Mouse (Mus musculus) embryonic facial prominence, embryonic 15.5 days (tissue): ENCODE data around the gene Bbc3. TPM values are rescaled to one million over a fixed set of nuclear protein-coding genes. Genes with fewer than 3 reads are reported as not detected.
"Not testable (repeated sequence)": the region's sequence is repeated elsewhere in the genome, so short reads cannot be mapped to it uniquely, and the experiment has no call there.

ENCODE experiments used
- ATAC-seq: fragments of 200-750 bp; cut with Nextera tagmentation; 2 replicates; pipeline ENCODE4 v1.8.0; 2017; ENCODE audit warnings: low read depth, moderate TSS enrichment; ENCODE audit not compliant: insufficient number of reproducible peaks, low FRiP score, low TSS enrichment
- H3K27ac ChIP-seq: fragments of 300-500 bp; sonication (generic); replicated peaks from 2 replicates; pipeline ENCODE4 v1.5.1; 2015; ENCODE audit warnings: mild to moderate bottlenecking, inconsistent platforms
- H3K27me3 ChIP-seq: fragments of 300-500 bp; sonication (generic); 2 replicates; pipeline ENCODE4 v1.6.1; 2015; ENCODE audit warnings: inconsistent platforms
- H3K36me3 ChIP-seq: fragments of 300-500 bp; sonication (generic); 2 replicates; pipeline ENCODE4 v1.6.1; 2015; ENCODE audit warnings: mild to moderate bottlenecking, inconsistent platforms
- H3K4me1 ChIP-seq: fragments of 300-500 bp; sonication (generic); 2 replicates; pipeline ENCODE4 v1.6.1; 2015; ENCODE audit warnings: inconsistent platforms
- H3K4me2 ChIP-seq: fragments of 300-500 bp; sonication (generic); replicated peaks from 2 replicates; pipeline ENCODE4 v1.6.1; 2015; ENCODE audit warnings: mild to moderate bottlenecking, inconsistent platforms
- H3K4me3 ChIP-seq: fragments of 300-500 bp; sonication (generic); replicated peaks from 2 replicates; pipeline ENCODE4 v1.5.1; 2015; ENCODE audit warnings: mild to moderate bottlenecking, inconsistent platforms
- H3K9ac ChIP-seq: fragments of 300-500 bp; sonication (generic); 2 replicates; pipeline ENCODE4 v1.6.1; 2015; ENCODE audit warnings: inconsistent platforms
- H3K9me3 ChIP-seq: fragments of 300-500 bp; sonication (generic); replicated peaks from 2 replicates; pipeline ENCODE4 v1.6.1; 2016; ENCODE audit warnings: inconsistent platforms
- WGBS: fragments of 180-500 bp; shearing (Covaris S2); methylation state at CpG from one replicate; pipeline ENCODE4 v1.1.7; 2015; 5-methylcytosine and 5-hydroxymethylcytosine counted together
- polyA plus RNA-seq: library from polyadenylated mRNA; unstranded; fragments of >200 nt; fragmentation: Nextera tagmentation; extraction: Ambion mirVana; gene quantifications from 2 replicates; pipeline ENCODE4 v1.2.1, GENCODE M21; 2015

The Bbc3 gene
- polyA plus RNA-seq, 1 experiment from 2014 or later, result 7.5 TPM

DNA sequence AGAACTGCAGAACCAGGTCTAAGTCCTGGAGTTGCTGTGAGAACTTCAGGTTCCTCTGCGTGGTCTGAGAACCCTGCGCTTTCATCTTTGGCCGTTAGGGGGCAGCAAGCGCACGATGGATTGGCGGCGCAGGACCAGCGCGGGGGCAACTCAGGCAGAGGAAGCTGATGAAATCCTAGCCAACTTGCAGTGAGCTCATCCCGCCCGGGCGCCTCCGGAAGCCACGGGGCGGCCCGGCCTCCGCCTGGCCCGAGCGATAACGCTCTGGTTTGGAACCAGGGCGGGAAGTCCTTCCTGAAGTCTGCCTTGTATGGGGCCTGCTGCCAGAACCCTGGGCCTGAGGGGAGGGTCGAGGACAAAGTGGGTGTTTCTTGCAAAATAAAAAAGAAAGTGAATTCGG is 13.4 kb upstream of the Bbc3 start:
- peak overlapping the region; percentile 51 for H3K9ac ChIP-seq
- ATAC-seq, result peak; percentile 87
- peak overlapping the region; percentile 58 for H3K4me3 ChIP-seq
- no peaks in the 10 kb centered on the region for H3K9me3 ChIP-seq
- peak overlapping the region; percentile 95 for H3K27ac ChIP-seq
- H3K4me1 ChIP-seq, result peaks cover 41% of the 10 kb centered on the region
- H3K36me3 ChIP-seq, result no peaks in the 10 kb centered on the region
- H3K4me2 ChIP-seq, result peak overlapping the region; percentile 91
- no peaks in the 10 kb centered on the region for H3K27me3 ChIP-seq
- WGBS, result under 1% methylated on average over 23 of the region's 23 CpGs

DNA sequence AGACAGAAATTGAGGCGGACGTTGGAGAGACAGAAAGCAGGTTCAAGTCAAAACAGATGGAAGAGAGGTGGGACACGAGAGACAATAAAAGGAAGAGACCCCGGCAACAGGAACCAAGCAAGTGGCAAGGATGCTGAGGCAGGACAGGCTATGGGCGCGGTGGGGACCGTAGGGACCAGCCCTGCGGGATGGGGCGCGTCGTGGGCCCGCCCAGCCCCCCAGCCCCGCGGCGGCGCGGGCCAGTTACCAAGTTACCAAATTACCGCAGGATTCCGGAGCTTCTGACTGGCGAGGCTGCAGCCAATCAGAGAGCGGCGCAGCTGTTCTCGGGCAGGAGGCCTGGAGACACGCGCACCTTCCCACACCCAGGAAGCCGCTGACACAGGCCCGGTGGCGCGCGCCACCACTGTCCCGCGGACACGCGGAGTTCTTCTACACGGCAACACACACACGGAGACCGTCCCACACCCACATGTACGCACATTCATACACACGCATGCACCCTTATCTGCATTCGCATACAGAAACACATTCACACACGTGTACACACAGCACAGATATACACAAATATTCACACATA is 12.8 kb upstream of the Bbc3 start:
- ATAC-seq, result peak; percentile 55
- Histone ChIP-seq H3K27me3 (no peaks in the 10 kb centered on the region), H3K36me3 (no peaks in the 10 kb centered on the region), H3K9me3 (no peaks in the 10 kb centered on the region), H3K4me3 (peak overlapping the region; percentile 58), H3K27ac (peak overlapping the region; percentile 95), H3K4me1 (peaks cover 45% of the 10 kb centered on the region), H3K4me2 (peak overlapping the region; percentile 91), H3K9ac (peak overlapping the region; percentile 51)
- WGBS, result 1% methylated on average over 41 of the region's 41 CpGs

DNA sequence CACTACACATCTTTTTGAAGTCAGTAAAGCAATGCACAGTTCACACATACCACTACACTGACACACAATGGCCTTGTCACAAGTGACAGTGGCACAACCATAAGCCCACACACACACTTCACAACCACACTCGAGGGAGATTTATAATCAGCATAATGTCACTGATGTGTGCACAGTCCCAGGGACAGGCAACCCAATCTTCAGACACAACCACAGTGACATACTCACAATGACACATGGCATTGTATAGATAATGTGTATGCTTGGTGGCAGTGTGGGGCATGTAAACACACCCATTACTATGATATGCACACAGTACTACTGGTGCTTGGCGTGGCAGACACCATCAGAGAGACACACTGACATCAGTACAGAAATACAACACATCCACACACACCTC is 12.0 kb upstream of the Bbc3 start:
- no peaks in the 10 kb centered on the region for H3K9me3 ChIP-seq
- H3K4me1 ChIP-seq, result peaks cover 45% of the 10 kb centered on the region
- WGBS, result 36% methylated on average over 2 of the region's 2 CpGs
- peak overlapping the region; percentile 71; the same call in 1 of the 2 replicates for H3K4me2 ChIP-seq
- no peaks in the 10 kb centered on the region for H3K27me3 ChIP-seq
- peak overlapping the region; percentile 71 for H3K27ac ChIP-seq
- no peak for ATAC-seq
- H3K36me3 ChIP-seq, result no peaks in the 10 kb centered on the region
- no peak overlapping the region for H3K9ac ChIP-seq
- H3K4me3 ChIP-seq, result no peak overlapping the region

DNA sequence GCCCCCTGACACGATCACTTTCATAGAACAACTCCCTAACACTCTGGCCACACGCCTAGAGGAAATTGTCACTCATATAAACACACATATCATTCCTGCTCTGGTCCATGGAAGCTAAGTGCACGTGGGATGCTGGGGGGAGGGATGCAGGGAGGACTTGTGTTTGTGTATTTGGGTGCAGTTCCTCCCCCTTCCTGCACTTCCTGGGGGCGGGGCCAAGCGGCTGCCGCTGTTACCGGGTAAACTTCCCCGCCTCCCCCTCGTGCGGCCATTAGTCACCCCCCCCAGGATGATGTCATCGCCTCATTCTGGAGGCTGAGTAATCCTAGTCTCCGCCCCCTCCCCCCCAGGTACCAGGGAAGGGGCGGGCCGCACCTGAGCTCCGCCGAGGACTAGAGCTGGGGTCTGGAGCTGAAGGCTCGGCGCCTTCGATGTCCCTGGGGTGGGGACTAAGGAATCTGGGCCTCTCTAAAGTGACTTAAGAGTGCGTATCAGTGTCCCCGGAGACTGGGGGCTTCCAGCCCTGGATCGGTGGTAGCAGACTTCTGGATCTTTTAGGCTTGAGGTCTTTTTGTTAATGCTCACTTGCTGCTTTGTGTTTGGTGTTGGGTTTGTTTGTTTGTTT is 11.3 kb upstream of the Bbc3 start:
- ATAC-seq, result 0 out of 2 replicates have a peak, but pooled peaks have one; percentile 4
- peaks cover 45% of the 10 kb centered on the region for H3K4me1 ChIP-seq
- peak overlapping the region; percentile 71 for H3K27ac ChIP-seq
- peak overlapping the region; percentile 15; the same call in 1 of the 2 replicates for H3K9ac ChIP-seq
- no peaks in the 10 kb centered on the region for H3K27me3 ChIP-seq
- under 1% methylated on average over 22 of the region's 22 CpGs for WGBS
- H3K4me3 ChIP-seq, result peak overlapping the region; percentile 36
- H3K9me3 ChIP-seq, result no peaks in the 10 kb centered on the region
- no peaks in the 10 kb centered on the region for H3K36me3 ChIP-seq
- H3K4me2 ChIP-seq, result peak overlapping the region; percentile 71

DNA sequence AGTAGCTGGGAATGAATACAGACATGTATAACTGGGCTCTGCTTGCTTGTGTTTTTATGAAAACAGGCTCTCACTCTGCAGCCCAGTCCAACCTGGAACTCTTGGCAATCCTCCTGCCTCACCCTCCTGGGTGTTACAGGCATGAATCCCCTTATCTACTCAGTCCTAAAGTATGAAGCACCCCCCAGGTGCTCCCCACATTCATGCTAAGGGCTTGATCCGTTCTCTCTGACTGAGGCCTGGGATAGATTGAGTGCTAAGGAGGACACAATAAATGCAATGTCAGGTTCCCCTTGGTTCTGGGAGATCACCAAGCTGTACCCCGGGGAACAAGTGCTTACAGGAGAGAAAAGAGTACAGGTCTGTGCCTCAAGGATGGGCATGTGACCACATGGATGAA is 10.6 kb upstream of the Bbc3 start:
- 61% methylated on average over 2 of the region's 2 CpGs for WGBS
- Histone ChIP-seq H3K9me3 (no peaks in the 10 kb centered on the region), H3K4me1 (peaks cover 45% of the 10 kb centered on the region), H3K4me2 (no peak overlapping the region), H3K36me3 (no peaks in the 10 kb centered on the region), H3K9ac (no peak overlapping the region), H3K4me3 (no peak overlapping the region), H3K27me3 (no peaks in the 10 kb centered on the region), H3K27ac (no peak overlapping the region)
- no peak for ATAC-seq

DNA sequence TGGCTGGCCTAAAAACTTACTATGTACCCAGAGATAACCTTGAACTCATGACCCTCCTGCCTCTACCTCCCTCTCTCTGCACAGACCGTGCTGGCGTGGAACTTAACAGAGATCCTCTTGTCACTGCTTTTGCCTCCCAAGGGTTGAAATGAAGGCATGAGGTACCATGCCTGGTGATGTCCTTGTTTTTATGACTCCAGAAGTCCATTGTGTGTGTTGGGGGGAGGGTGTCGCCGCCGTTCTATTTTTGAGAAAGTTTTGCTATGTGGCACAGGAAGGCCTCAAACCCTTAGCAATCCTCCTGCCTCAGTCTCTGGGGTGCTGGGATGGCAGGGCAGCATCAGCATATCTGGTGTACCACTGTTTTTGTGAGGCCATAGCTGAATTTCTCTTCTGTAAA is 9.3 kb upstream of the Bbc3 start:
- H3K9ac ChIP-seq, result no peak overlapping the region

DNA sequence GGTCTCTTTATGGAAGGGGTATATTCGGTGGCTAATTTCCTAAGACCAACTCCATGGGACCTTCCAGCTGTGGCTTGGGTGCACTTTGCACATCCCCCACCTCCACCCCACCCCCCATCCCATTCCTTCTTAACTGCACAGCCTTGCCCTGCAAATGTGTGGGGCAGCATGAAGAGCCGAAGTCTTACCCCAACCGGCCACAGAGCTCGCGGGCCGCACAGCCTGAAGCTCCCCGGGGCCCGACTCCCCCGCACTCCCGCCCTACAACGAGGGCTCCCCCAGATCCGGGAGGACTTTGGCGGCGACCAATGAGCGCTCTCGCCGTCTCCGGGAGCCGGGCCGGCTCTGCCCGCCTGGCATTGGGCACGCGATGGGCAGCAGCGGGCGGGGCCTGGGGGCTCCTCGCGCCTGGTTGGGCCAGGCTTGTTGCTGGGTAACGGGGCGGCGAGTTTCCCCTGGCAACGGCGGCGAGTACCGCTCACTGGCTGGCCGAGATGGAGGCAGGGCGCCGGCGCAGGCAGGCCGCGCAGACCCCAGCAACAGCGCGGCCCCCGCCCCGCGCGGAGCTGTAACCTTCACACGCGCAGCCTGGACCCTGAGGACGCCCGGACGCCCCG is 8.7 kb upstream of the Bbc3 start:
- under 1% methylated on average over 46 of the region's 52 CpGs for WGBS
- Histone ChIP-seq H3K36me3 (no peaks in the 10 kb centered on the region), H3K9me3 (no peaks in the 10 kb centered on the region), H3K27me3 (no peaks in the 10 kb centered on the region), H3K4me3 (peak overlapping the region; percentile 47), H3K4me1 (peaks cover 43% of the 10 kb centered on the region), H3K27ac (peak overlapping the region; percentile 39; the same call in 1 of the 2 replicates), H3K9ac (peak overlapping the region; percentile 42; the same call in 1 of the 2 replicates), H3K4me2 (peak overlapping the region; percentile 89)
- peak; percentile 86 for ATAC-seq

More for the DNA sequence above, 9.3 kb upstream of the Bbc3 start:
- Histone ChIP-seq H3K4me1 (peaks cover 45% of the 10 kb centered on the region), H3K4me3 (peak overlapping the region; percentile 47; the same call in 1 of the 2 replicates), H3K27me3 (no peaks in the 10 kb centered on the region), H3K4me2 (peak overlapping the region; percentile 89), H3K36me3 (no peaks in the 10 kb centered on the region), H3K9me3 (no peaks in the 10 kb centered on the region), H3K27ac (no peak overlapping the region)
- WGBS, result 79% methylated on average over 5 of the region's 5 CpGs
- ATAC-seq, result no peak

DNA sequence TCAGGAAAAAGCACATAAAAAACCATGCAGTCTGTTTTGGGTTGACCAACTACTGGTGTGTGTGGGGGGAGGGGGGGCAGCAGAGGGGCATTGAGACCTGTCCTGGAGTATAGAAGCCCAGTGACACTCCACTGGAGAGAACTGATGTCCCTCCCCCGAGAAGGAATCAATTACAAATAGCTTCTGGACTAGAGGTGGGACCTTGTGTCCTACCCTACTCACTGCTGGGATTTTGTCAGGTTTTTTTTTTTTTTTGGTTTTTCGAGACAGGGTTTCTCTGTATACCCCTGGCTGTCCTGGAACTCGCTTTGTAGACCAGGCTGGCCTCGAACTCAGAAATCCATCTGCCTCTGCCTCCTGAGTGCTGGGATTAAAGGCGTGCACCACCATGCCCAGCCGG is 1.1 kb upstream of the Bbc3 start:
- H3K9me3 ChIP-seq, ATAC-seq, H3K36me3 ChIP-seq, H3K4me3 ChIP-seq, H3K9ac ChIP-seq, H3K4me2 ChIP-seq, H3K27ac ChIP-seq, H3K27me3 ChIP-seq: not testable (repeated sequence)
- 71% methylated on average over 6 of the region's 6 CpGs for WGBS
- H3K4me1 ChIP-seq, result peaks cover 38% of the 10 kb centered on the region

DNA sequence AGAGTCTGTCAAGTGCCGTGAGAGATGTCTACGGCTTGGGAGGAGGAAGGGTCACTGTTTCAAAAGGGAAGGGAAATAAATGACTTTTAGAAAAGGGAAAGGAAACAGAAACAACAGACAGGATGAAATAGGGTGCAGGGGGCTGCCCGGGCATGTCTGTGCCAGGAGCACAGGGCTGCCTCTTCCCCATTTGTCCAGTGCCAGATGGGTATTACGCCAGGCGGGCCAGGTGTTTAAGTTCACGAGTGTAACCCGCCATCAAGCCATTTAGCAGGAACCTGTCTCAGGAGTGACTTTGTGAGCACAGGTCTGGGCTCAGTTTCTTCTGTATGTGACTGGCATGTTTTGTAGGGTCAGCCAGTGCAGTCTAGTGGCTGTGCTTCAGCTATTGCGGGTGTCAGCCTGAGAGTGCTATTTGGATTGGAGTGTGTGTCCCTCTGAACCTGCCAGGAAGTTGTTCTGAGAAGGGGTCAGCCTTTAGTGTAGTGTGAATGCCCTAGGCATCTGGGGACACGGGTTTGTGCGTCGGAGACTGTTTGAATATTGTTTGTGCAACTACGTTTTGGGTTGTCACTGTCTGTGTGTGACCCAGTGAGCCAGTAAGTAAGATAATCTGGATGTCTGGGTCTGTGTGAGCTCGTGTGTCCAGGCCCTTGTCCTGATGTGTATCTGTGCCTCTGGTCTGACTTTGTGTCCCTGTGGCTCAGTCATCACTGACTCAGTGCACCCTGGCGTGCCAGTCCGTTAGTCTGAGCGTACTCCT is 543 bp downstream of the Bbc3 start:
- Histone ChIP-seq H3K4me1 (peaks cover 54% of the 10 kb centered on the region), H3K27ac (peak overlapping the region; percentile 68)
- WGBS, result 39% methylated on average over 16 of the region's 16 CpGs

DNA sequence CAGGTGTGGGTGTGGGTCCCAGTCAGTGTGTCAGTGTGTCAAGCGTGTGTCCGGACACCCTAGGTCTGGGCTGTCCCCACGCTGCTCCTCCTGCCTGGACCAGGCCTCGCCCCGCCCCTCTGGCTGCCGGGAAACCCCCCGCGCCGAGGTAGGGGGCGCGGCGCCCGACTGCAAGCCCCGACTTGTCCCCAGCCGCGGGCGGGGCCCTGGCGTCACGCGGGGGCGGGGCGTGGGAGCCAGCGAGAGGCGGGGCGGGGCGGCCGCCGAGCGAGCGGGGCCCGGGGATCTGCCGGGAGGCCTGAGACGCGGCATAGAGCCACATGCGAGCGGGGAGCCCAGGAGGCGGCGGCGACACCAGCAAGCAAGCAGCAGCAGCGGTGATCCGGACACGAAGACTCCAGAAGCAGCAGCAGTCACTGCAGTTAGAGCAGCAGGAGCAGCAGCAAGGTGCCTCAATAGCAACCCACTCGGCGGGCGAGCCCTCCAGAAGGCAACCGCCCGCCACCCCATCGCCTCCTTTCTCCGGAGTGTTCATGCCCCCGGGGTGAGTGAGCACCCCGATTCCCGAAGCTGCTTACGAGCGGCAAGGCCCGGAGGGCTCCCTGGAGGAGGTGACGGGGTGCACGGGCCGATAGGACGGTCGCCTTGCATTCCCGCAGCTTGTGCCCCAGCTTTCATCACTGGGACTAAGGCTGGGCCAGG is 1.3 kb downstream of the Bbc3 start:
- H3K9me3 ChIP-seq, result no peaks in the 10 kb centered on the region
- H3K4me3 ChIP-seq, result peak overlapping the region; percentile 65
- no peaks in the 10 kb centered on the region; the same call in 1 of the 2 replicates for H3K27me3 ChIP-seq
- H3K27ac ChIP-seq, result peak overlapping the region; percentile 68
- peak overlapping the region; percentile 56 for H3K9ac ChIP-seq
- WGBS, result under 1% methylated on average over 57 of the region's 61 CpGs
- ATAC-seq, result peak; percentile 44
- H3K36me3 ChIP-seq, result no peaks in the 10 kb centered on the region
- peaks cover 60% of the 10 kb centered on the region for H3K4me1 ChIP-seq
- peak overlapping the region; percentile 99 for H3K4me2 ChIP-seq

More for the DNA sequence above, 543 bp downstream of the Bbc3 start:
- Histone ChIP-seq H3K4me2 (peak overlapping the region; percentile 99), H3K27me3 (no peaks in the 10 kb centered on the region; the same call in 1 of the 2 replicates), H3K36me3 (no peaks in the 10 kb centered on the region), H3K9ac (peak overlapping the region; percentile 56; the same call in 1 of the 2 replicates), H3K9me3 (no peaks in the 10 kb centered on the region), H3K4me3 (peak overlapping the region; percentile 65)
- ATAC-seq, result no peak
